ENCODE assay signal across 8 mouse cellular contexts in genomic region chr17:66076174-66076927, GRCm38 (mm10). TPM values are rescaled to one million over a fixed set of nuclear protein-coding genes. Genes with fewer than 3 reads are reported as not detected.
DNase-seq lines count a peak whose midpoint lies in the region; ATAC-seq lines count a peak whose summit lies in the region.

No protein-coding gene starts in this region.

- ATAC-seq in midbrain, embryonic 13.5 days: peak; percentile 89
- ATAC-seq in stomach, embryonic 15.5 days (ENCODE audit: insufficient read depth, low FRiP score, low read depth): peak; percentile 80

- H3K9me3 ChIP-seq in limb, embryonic 10.5 days (replicated peaks): no peaks in the 10 kb centered on the region
- H3K9me3 ChIP-seq in midbrain, embryonic 13.5 days: no peaks in the 10 kb centered on the region
- H3K9me3 ChIP-seq in stomach, embryonic 15.5 days: no peaks in the 10 kb centered on the region

- H3K27me3 ChIP-seq in limb, embryonic 10.5 days (ENCODE audit: low read depth, poor library complexity, severe bottlenecking): no peaks in the 10 kb centered on the region
- no peaks in the 10 kb centered on the region for H3K27me3 ChIP-seq in midbrain, embryonic 13.5 days
- no peaks in the 10 kb centered on the region for H3K27me3 ChIP-seq in stomach, embryonic 15.5 days (replicated peaks)

- peak overlapping the region; percentile 73 for H3K4me2 ChIP-seq in midbrain, embryonic 13.5 days (replicated peaks)
- H3K4me2 ChIP-seq in stomach, embryonic 15.5 days: peak overlapping the region; percentile 80

- peak; percentile 13 to 43 for DNase-seq in urinary bladder, adult 18-20 months (ENCODE audit: low spot score in 2 of 2)
- DNase-seq in urinary bladder, postnatal 10 days (ENCODE audit: low spot score): no peak
- DNase-seq in cerebellum, adult 8-10 months: peak; percentile 53
- DNase-seq in frontal cortex, postnatal 25 days (ENCODE audit: low spot score in 2 of 2): peak; percentile 29 to 34
- DNase-seq in induced T-regulatory cell, adult 2 months (ENCODE audit: low read depth): peak; percentile 73
- DNase-seq in limb, embryonic 10.5 days (ENCODE audit: low spot score): peak; percentile 63

- H3K4me1 ChIP-seq in limb, embryonic 10.5 days: peaks cover 14% of the 10 kb centered on the region
- peaks cover 28% of the 10 kb centered on the region for H3K4me1 ChIP-seq in midbrain, embryonic 13.5 days (replicated peaks)
- H3K4me1 ChIP-seq in stomach, embryonic 15.5 days: no peaks in the 10 kb centered on the region

- WGBS in limb, embryonic 10.5 days: 1% methylated on average over 93 of the region's 95 CpGs
- WGBS in midbrain, embryonic 13.5 days: under 1% methylated on average over 78 of the region's 95 CpGs
- WGBS in stomach, embryonic 15.5 days: under 1% methylated on average over 81 of the region's 95 CpGs

- H3K27ac ChIP-seq in limb, embryonic 10.5 days: peak overlapping the region; percentile 91
- H3K27ac ChIP-seq in midbrain, embryonic 13.5 days: peak overlapping the region; percentile 97
- peak overlapping the region; percentile 91 for H3K27ac ChIP-seq in stomach, embryonic 15.5 days

- H3K4me3 ChIP-seq in limb, embryonic 10.5 days: peak overlapping the region; percentile 88
- H3K4me3 ChIP-seq in midbrain, embryonic 13.5 days (replicated peaks): peak overlapping the region; percentile 94
- H3K4me3 ChIP-seq in stomach, embryonic 15.5 days (replicated peaks): peak overlapping the region; percentile 99

- peaks cover 30% of the 10 kb centered on the region for H3K36me3 ChIP-seq in limb, embryonic 10.5 days
- peaks cover 21% of the 10 kb centered on the region for H3K36me3 ChIP-seq in midbrain, embryonic 13.5 days
- H3K36me3 ChIP-seq in stomach, embryonic 15.5 days: 0 out of 2 replicates have a peak, but pooled peaks cover 4% of the 10 kb centered on the region

- peak overlapping the region; percentile 88 for H3K9ac ChIP-seq in midbrain, embryonic 13.5 days (replicated peaks)
- peak overlapping the region; percentile 74 for H3K9ac ChIP-seq in stomach, embryonic 15.5 days

RNA-seq across cellular contexts. Expression of gene Ankrd12, which starts 0.5 kb away (rescaled TPM):
- 13.8 and 18.8 TPM in 2 replicates for polyA plus RNA-seq in limb, embryonic 10.5 days (2016; fragmentation: Nextera tagmentation; extraction: Ambion mirVana)
- polyA plus RNA-seq in midbrain, embryonic 13.5 days (2015; fragmentation: Nextera tagmentation; extraction: Ambion mirVana): 118 and 132 TPM in 2 replicates
- polyA plus RNA-seq in stomach, embryonic 15.5 days (2015; fragmentation: Nextera tagmentation; extraction: Ambion mirVana): 29.0 and 29.9 TPM in 2 replicates

RNA-seq across cellular contexts. Expression of gene Ndufv2, which starts 25.0 kb away (rescaled TPM):
- 327 and 329 TPM in 2 replicates for polyA plus RNA-seq in limb, embryonic 10.5 days (2016; fragmentation: Nextera tagmentation; extraction: Ambion mirVana)
- polyA plus RNA-seq in midbrain, embryonic 13.5 days (2015; fragmentation: Nextera tagmentation; extraction: Ambion mirVana): 347 and 349 TPM in 2 replicates
- 349 and 368 TPM in 2 replicates for polyA plus RNA-seq in stomach, embryonic 15.5 days (2015; fragmentation: Nextera tagmentation; extraction: Ambion mirVana)

RNA-seq across cellular contexts. Expression of gene Washc1, which starts 35.0 kb away (rescaled TPM):
- 34.8 and 40.4 TPM in 2 replicates for polyA plus RNA-seq in limb, embryonic 10.5 days (2016; fragmentation: Nextera tagmentation; extraction: Ambion mirVana)
- 39.7 and 40.2 TPM in 2 replicates for polyA plus RNA-seq in midbrain, embryonic 13.5 days (2015; fragmentation: Nextera tagmentation; extraction: Ambion mirVana)
- 33.3 and 37.8 TPM in 2 replicates for polyA plus RNA-seq in stomach, embryonic 15.5 days (2015; fragmentation: Nextera tagmentation; extraction: Ambion mirVana)

RNA-seq across cellular contexts. Expression of gene Ddx11, which starts 47.0 kb away (rescaled TPM):
- polyA plus RNA-seq in limb, embryonic 10.5 days (2016; fragmentation: Nextera tagmentation; extraction: Ambion mirVana): 38.6 and 41.6 TPM in 2 replicates
- 8.3 and 10.2 TPM in 2 replicates for polyA plus RNA-seq in midbrain, embryonic 13.5 days (2015; fragmentation: Nextera tagmentation; extraction: Ambion mirVana)
- polyA plus RNA-seq in stomach, embryonic 15.5 days (2015; fragmentation: Nextera tagmentation; extraction: Ambion mirVana): 17.3 and 21.9 TPM in 2 replicates
